Mouse (Mus musculus) splenic B cell, adult 2 months (primary cell): ENCODE measurements around the gene Tacc2.

ENCODE experiments used
- DNase-seq: peaks from one replicate; pipeline ENCODE4 v3.0.0-alpha.2; 2011; ENCODE audit warnings: low read depth, low spot score
- H3K27me3 ChIP-seq: 2 replicates; pipeline ENCODE4 v1.6.1; 2012; ENCODE audit warnings: mild to moderate bottlenecking, low read length, moderate library complexity, mixed read lengths; ENCODE audit not compliant: control insufficient read depth, poor library complexity, insufficient read depth, severe bottlenecking
- H3K36me3 ChIP-seq: 2 replicates; pipeline ENCODE4 v1.6.1; 2012; ENCODE audit warnings: mild to moderate bottlenecking, low read length, moderate library complexity, mixed read lengths; ENCODE audit not compliant: control insufficient read depth, poor library complexity, insufficient read depth, severe bottlenecking

Gene Tacc2

GRCm38 (mm10) chr7:130691931-130692330 lies 114.7 kb downstream of the Tacc2 start:
- Histone ChIP-seq H3K36me3 (no peaks in the 10 kb centered on the region), H3K27me3 (no peaks in the 10 kb centered on the region)
- DNase-seq, result no peak

GRCm38 (mm10) chr7:130692392-130692942 lies 115.2 kb downstream of the Tacc2 start:
- Histone ChIP-seq H3K27me3 (no peaks in the 10 kb centered on the region), H3K36me3 (no peaks in the 10 kb centered on the region)
- no peak for DNase-seq

GRCm38 (mm10) chr7:130692943-130693799 lies 115.9 kb downstream of the Tacc2 start:
- no peaks in the 10 kb centered on the region for H3K36me3 ChIP-seq
- H3K27me3 ChIP-seq, result no peaks in the 10 kb centered on the region
- DNase-seq, result no peak

- Histone ChIP-seq H3K27me3 (no peaks in the 10 kb centered on the region), H3K36me3 (no peaks in the 10 kb centered on the region)
- DNase-seq, result no peak
Measured at GRCm38 (mm10) chr7:130693800-130694193, 116.6 kb downstream of the Tacc2 start.

- Histone ChIP-seq H3K36me3 (no peaks in the 10 kb centered on the region), H3K27me3 (no peaks in the 10 kb centered on the region)
- DNase-seq, result peak; percentile 15
Measured at GRCm38 (mm10) chr7:130695669-130696338, 118.6 kb downstream of the Tacc2 start.

- Histone ChIP-seq H3K27me3 (no peaks in the 10 kb centered on the region), H3K36me3 (no peaks in the 10 kb centered on the region)
- no peak for DNase-seq
Measured at GRCm38 (mm10) chr7:130696347-130697234, 119.4 kb downstream of the Tacc2 start.

- H3K27me3 ChIP-seq, result no peaks in the 10 kb centered on the region
- no peak for DNase-seq
- no peaks in the 10 kb centered on the region for H3K36me3 ChIP-seq
Measured at GRCm38 (mm10) chr7:130698480-130698879, 121.2 kb downstream of the Tacc2 start.

GRCm38 (mm10) chr7:130701336-130701735 lies 124.1 kb downstream of the Tacc2 start:
- no peaks in the 10 kb centered on the region for H3K36me3 ChIP-seq
- DNase-seq, result no peak
- no peaks in the 10 kb centered on the region for H3K27me3 ChIP-seq

- Histone ChIP-seq H3K27me3 (no peaks in the 10 kb centered on the region), H3K36me3 (no peaks in the 10 kb centered on the region)
- no peak for DNase-seq
Measured at GRCm38 (mm10) chr7:130705230-130705629, 128.0 kb downstream of the Tacc2 start.

GRCm38 (mm10) chr7:130708940-130709339 lies 131.7 kb downstream of the Tacc2 start:
- no peaks in the 10 kb centered on the region for H3K36me3 ChIP-seq
- no peak for DNase-seq
- H3K27me3 ChIP-seq, result no peaks in the 10 kb centered on the region

GRCm38 (mm10) chr7:130709372-130710274 lies 132.4 kb downstream of the Tacc2 start:
- no peak for DNase-seq

GRCm38 (mm10) chr7:130711851-130712250 lies 134.6 kb downstream of the Tacc2 start:
- DNase-seq, result no peak
- H3K36me3 ChIP-seq, result no peaks in the 10 kb centered on the region
- H3K27me3 ChIP-seq, result no peaks in the 10 kb centered on the region

More at GRCm38 (mm10) chr7:130709372-130710274, 132.4 kb downstream of the Tacc2 start:
- Histone ChIP-seq H3K36me3 (no peaks in the 10 kb centered on the region), H3K27me3 (no peaks in the 10 kb centered on the region)

- H3K36me3 ChIP-seq, result no peaks in the 10 kb centered on the region
- no peak for DNase-seq
- H3K27me3 ChIP-seq, result no peaks in the 10 kb centered on the region
Measured at GRCm38 (mm10) chr7:130713319-130713718, 136.1 kb downstream of the Tacc2 start.

GRCm38 (mm10) chr7:130715467-130715866 lies 138.2 kb downstream of the Tacc2 start:
- H3K27me3 ChIP-seq, result no peaks in the 10 kb centered on the region
- H3K36me3 ChIP-seq, result no peaks in the 10 kb centered on the region
- no peak for DNase-seq
